ENCODE assay signal across 10 mouse cellular contexts in the genomic region with DNA sequence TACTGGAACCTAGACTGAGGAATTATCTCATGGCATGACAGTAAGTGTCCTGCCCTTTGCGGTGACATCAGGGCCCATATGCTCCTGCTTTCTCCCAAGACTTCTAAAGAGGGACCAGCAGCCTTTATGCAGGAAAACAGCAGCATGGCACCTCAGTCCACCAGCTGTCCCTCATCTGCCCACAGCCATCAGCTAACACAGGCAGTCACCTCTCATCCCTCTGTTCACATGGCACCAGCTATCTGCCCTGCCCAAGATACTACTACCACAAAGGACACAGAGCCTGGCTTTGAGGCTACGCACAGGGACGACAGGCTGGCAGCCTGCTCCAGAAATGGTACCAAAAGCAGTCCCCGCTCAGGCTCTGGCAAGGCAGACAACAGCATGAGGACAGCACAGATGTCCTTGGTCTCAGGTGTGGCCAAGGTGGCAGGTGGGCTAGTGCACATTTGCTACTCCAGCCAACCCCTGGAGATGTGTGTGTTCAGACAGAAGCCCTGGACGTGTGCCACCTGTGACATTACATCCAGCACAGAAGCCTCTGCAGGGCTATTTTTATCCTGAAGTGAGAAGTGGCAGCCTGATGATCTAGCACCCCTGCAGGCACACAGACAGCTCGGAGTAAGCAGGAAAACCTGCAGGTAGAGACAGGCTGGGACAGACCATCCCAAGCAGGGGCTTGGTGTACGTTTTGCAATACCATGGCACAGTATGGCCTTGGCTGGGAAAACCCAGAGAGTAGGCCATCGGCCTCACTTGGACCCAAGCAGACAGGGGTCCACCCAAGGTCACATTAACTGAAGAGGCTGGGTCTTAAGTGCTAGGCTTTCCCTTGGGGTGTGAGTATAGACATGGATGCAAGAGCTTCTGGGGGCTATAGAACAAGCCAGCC.
DNase-seq lines count a peak whose midpoint lies in the region; ATAC-seq and TF ChIP-seq lines count a peak whose summit lies in the region.
"Had no signal": no experiment of that assay in that cellular context is flagged by ENCODE, and none has a peak within 500 bp of the region (broad histone marks: within the 10 kb centered on the region; RNA-seq: fewer than 3 reads in every experiment).

No protein-coding gene starts in this region.

- H3K4me1 ChIP-seq in hindbrain, embryonic 13.5 days (replicated peaks), result peaks cover 35% of the 10 kb centered on the region
- H3K4me1 ChIP-seq in hindbrain, embryonic 11.5 days (replicated peaks; ENCODE audit: control insufficient read depth, insufficient read depth, low read length), result no peaks in the 10 kb centered on the region
- peaks cover 19% of the 10 kb centered on the region for H3K4me1 ChIP-seq in heart, postnatal 0 days (ENCODE audit: control insufficient read depth, insufficient read depth)
- no peaks in the 10 kb centered on the region for H3K4me1 ChIP-seq in lung, adult 2 months (ENCODE audit: control insufficient read depth, insufficient read depth, low read length)
- H3K4me1 ChIP-seq: forebrain, embryonic 12.5 days had no signal

- H3K27me3 ChIP-seq in hindbrain, embryonic 13.5 days, result 0 out of 2 replicates have a peak, but pooled peaks cover 3% of the 10 kb centered on the region
- no peaks in the 10 kb centered on the region for H3K27me3 ChIP-seq in hindbrain, embryonic 11.5 days (ENCODE audit: control insufficient read depth, insufficient read depth, low read length)
- H3K27me3 ChIP-seq in heart, postnatal 0 days (ENCODE audit: control insufficient read depth, insufficient read depth, low read length), result no peaks in the 10 kb centered on the region
- H3K27me3 ChIP-seq: limb, embryonic 12.5 days had no signal

- H3K4me3 ChIP-seq in hindbrain, embryonic 13.5 days, result no peak overlapping the region
- H3K4me3 ChIP-seq in hindbrain, embryonic 11.5 days (ENCODE audit: low read depth, low read length), result no peak overlapping the region
- no peak overlapping the region for H3K4me3 ChIP-seq in heart, postnatal 0 days (ENCODE audit: low read depth, low read length)
- no peak overlapping the region for H3K4me3 ChIP-seq in lung, adult 2 months (replicated peaks; ENCODE audit: extremely low read depth, low read depth, low read length)
- H3K4me3 ChIP-seq: forebrain, embryonic 12.5 days; limb, embryonic 12.5 days had no signal

- no peak overlapping the region for H3K4me2 ChIP-seq in hindbrain, embryonic 13.5 days
- H3K4me2 ChIP-seq in hindbrain, embryonic 11.5 days (replicated peaks; ENCODE audit: low read depth, low read length), result no peak overlapping the region
- H3K4me2 ChIP-seq in heart, postnatal 0 days (ENCODE audit: low read depth, low read length), result no peak overlapping the region
- H3K4me2 ChIP-seq: forebrain, embryonic 12.5 days; limb, embryonic 12.5 days had no signal

- no peaks in the 10 kb centered on the region for H3K9me3 ChIP-seq in hindbrain, embryonic 13.5 days
- H3K9me3 ChIP-seq in hindbrain, embryonic 11.5 days (ENCODE audit: control insufficient read depth, low read length), result no peaks in the 10 kb centered on the region
- H3K9me3 ChIP-seq in heart, postnatal 0 days (replicated peaks; ENCODE audit: control insufficient read depth, low read length), result no peaks in the 10 kb centered on the region
- H3K9me3 ChIP-seq: forebrain, embryonic 12.5 days; limb, embryonic 12.5 days had no signal

- no peak for ATAC-seq in hindbrain, embryonic 13.5 days (ENCODE audit: low FRiP score)
- no peak for ATAC-seq in hindbrain, embryonic 11.5 days (ENCODE audit: low FRiP score)
- ATAC-seq in cerebellum, adult (ENCODE audit: insufficient number of reproducible peaks, low FRiP score, low TSS enrichment), result peak; percentile 43; the same call in 1 of the 2 replicates
- peak; percentile 75 for ATAC-seq in heart, postnatal 0 days (ENCODE audit: insufficient read depth, low read depth)

- TF ChIP-seq CTCF in heart, postnatal 0 days (IDR thresholded peaks at IDR 0.05; ENCODE audit: low read depth), result peak; percentile 26
- TF ChIP-seq CTCF in lung, adult 2 months (IDR thresholded peaks at IDR 0.05; ENCODE audit: insufficient read depth, low read length), result no peak

- peak overlapping the region; percentile 35; the same call in 1 of the 2 replicates for H3K9ac ChIP-seq in hindbrain, embryonic 13.5 days
- H3K9ac ChIP-seq in hindbrain, embryonic 11.5 days (ENCODE audit: low read depth, low read length), result no peak overlapping the region
- no peak overlapping the region for H3K9ac ChIP-seq in heart, postnatal 0 days (replicated peaks; ENCODE audit: low read depth, low read length)
- H3K9ac ChIP-seq: forebrain, embryonic 12.5 days; limb, embryonic 12.5 days had no signal

- WGBS in hindbrain, embryonic 13.5 days, result 83% methylated on average over 8 of the region's 8 CpGs
- WGBS in hindbrain, embryonic 11.5 days, result 90% methylated on average over 8 of the region's 8 CpGs
- 57% methylated on average over 8 of the region's 8 CpGs for WGBS in heart, postnatal 0 days
- WGBS in lung, adult 2 months, result 91% methylated on average over 8 of the region's 8 CpGs

- no peak for DNase-seq in hindbrain, embryonic 11.5 days (ENCODE audit: low spot score)
- peak; percentile 47 to 57 for DNase-seq in cerebellum, postnatal 36 days
- peak; percentile 79 for DNase-seq in heart, postnatal 0 days (ENCODE audit: low spot score)
- DNase-seq in layer of hippocampus, adult 9-11 months, result no peak
- DNase-seq in kidney, postnatal 25 days, result no peak
- DNase-seq in lung, adult 2 months, result no peak

- H3K27ac ChIP-seq in hindbrain, embryonic 13.5 days, result peak overlapping the region; percentile 55
- no peak overlapping the region for H3K27ac ChIP-seq in hindbrain, embryonic 11.5 days (ENCODE audit: low read depth, low read length)
- peak overlapping the region; percentile 56 for H3K27ac ChIP-seq in heart, postnatal 0 days (ENCODE audit: low read depth)
- H3K27ac ChIP-seq: forebrain, embryonic 12.5 days; limb, embryonic 12.5 days had no signal

- no peak for TF ChIP-seq POLR2A in lung, adult 2 months (IDR thresholded peaks at IDR 0.05; ENCODE audit: borderline replicate concordance, extremely low read depth, low read depth, low read length)

- no peaks in the 10 kb centered on the region for H3K36me3 ChIP-seq in hindbrain, embryonic 13.5 days
- H3K36me3 ChIP-seq in hindbrain, embryonic 11.5 days (ENCODE audit: control insufficient read depth, insufficient read depth, low read length), result no peaks in the 10 kb centered on the region
- H3K36me3 ChIP-seq in heart, postnatal 0 days (replicated peaks; ENCODE audit: control insufficient read depth, insufficient read depth, low read length), result no peaks in the 10 kb centered on the region

- TF ChIP-seq EP300 in heart, postnatal 0 days (IDR thresholded peaks at IDR 0.05; ENCODE audit: low read depth), result no peak

Comparison
In these comparisons a context has a peak if more than half of its experiments do, and no peak if none do; other contexts are left out.
1. ATAC-seq: peak in cerebellum, adult (single experiment) and heart, postnatal 0 days (single experiment); none in hindbrain, embryonic 13.5 days (single experiment) and hindbrain, embryonic 11.5 days (single experiment).
2. DNase-seq: peak in cerebellum, postnatal 36 days (2 of 2) and heart, postnatal 0 days (single experiment); none in hindbrain, embryonic 11.5 days (single experiment), layer of hippocampus, adult 9-11 months (single experiment), kidney, postnatal 25 days (0 of 2) and lung, adult 2 months (single experiment).